Mouse (Mus musculus) small intestine, adult 10 weeks (tissue): ENCODE data around the gene Rtcb. TPM values are rescaled to one million over a fixed set of nuclear protein-coding genes. Genes with fewer than 3 reads are reported as not detected.

Source experiments
- polyA plus RNA-seq: library from polyadenylated mRNA; stranded (reverse); fragments of 350-450 nt; fragmentation: Illumina TruSeq; extraction: RNeasy Lipid Tissue Mini Kit (QIAGEN cat#74804); gene quantifications from one replicate; pipeline ENCODE4 v1.2.3, GENCODE M21; 2014; ENCODE audit warnings: low replicate concordance

Rtcb gene
- polyA plus RNA-seq, result 14.5 TPM

GRCm38 (mm10) chr10:85957464-85957950 is at the start of gene Rtcb:
Gene Rtcb (minus strand): TSS chr10:85957823.

GRCm38 (mm10) chr10:85927676-85928445 is 29.8 kb downstream of the Rtcb start, which contains the start of gene Ascl4:
Gene Ascl4 (plus strand): TSS chr10:85927681.

GRCm38 (mm10) chr10:85916498-85917309 is 40.9 kb downstream of the Rtcb start, which contains the start of gene Prdm4:
Gene Prdm4 (minus strand): TSS chr10:85917142.

Other genes with a start within 250 kb of the Rtcb start
- 15.1 TPM for gene Pwp1, start 128.3 kb downstream of the Rtcb start, polyA plus RNA-seq
- 16.3 TPM for gene Prdm4, start 40.7 kb downstream of the Rtcb start, polyA plus RNA-seq
- not detected for gene Ascl4, start 30.1 kb downstream of the Rtcb start, polyA plus RNA-seq
- gene Bpifc, start 54.1 kb upstream of the Rtcb start, polyA plus RNA-seq, result not detected
- 8.4 TPM for gene Fbxo7, start 64.1 kb upstream of the Rtcb start, polyA plus RNA-seq